Mouse (Mus musculus) CD4-positive helper T cell, adult 2 months (primary cell): ENCODE data around the gene Csnk1e.
A peak's percentile ranks its signal among the peaks of the same experiment; 100 is the strongest.

Experiments used
- DNase-seq: peaks from one replicate; pipeline ENCODE4 v3.0.0-alpha.2; 2012; ENCODE audit warnings: low read depth, missing footprints, low spot score

Csnk1e gene

GRCm38 (mm10) chr15:79395281-79395680 lies 60.1 kb downstream of the Csnk1e start:
- no peak for DNase-seq

- DNase-seq: no peak
These were observed 60.5 kb downstream of the Csnk1e start for GRCm38 (mm10) chr15:79394842-79395241.

GRCm38 (mm10) chr15:79393101-79393500 lies 62.3 kb downstream of the Csnk1e start:
- DNase-seq: no peak

GRCm38 (mm10) chr15:79392527-79392926 lies 62.8 kb downstream of the Csnk1e start:
- no peak for DNase-seq

GRCm38 (mm10) chr15:79391447-79392093 lies 63.8 kb downstream of the Csnk1e start:
- no peak for DNase-seq

GRCm38 (mm10) chr15:79390434-79390833 lies 64.9 kb downstream of the Csnk1e start:
- no peak for DNase-seq

GRCm38 (mm10) chr15:79388171-79388570 lies 67.2 kb downstream of the Csnk1e start:
- no peak for DNase-seq

- no peak for DNase-seq
These were observed 67.8 kb downstream of the Csnk1e start for GRCm38 (mm10) chr15:79387611-79388010.

GRCm38 (mm10) chr15:79387081-79387480 lies 68.3 kb downstream of the Csnk1e start:
- no peak for DNase-seq

- no peak for DNase-seq
These were observed 73.7 kb downstream of the Csnk1e start for GRCm38 (mm10) chr15:79381644-79382043.

GRCm38 (mm10) chr15:79380468-79381444 lies 74.6 kb downstream of the Csnk1e start:
- peak; percentile 73 for DNase-seq

GRCm38 (mm10) chr15:79379658-79380057 lies 75.7 kb downstream of the Csnk1e start:
- no peak for DNase-seq

GRCm38 (mm10) chr15:79378608-79379007 lies 76.8 kb downstream of the Csnk1e start:
- DNase-seq: no peak

- DNase-seq: no peak
These were observed 77.7 kb downstream of the Csnk1e start for GRCm38 (mm10) chr15:79377681-79378080.

GRCm38 (mm10) chr15:79374760-79375159 lies 80.6 kb downstream of the Csnk1e start:
- no peak for DNase-seq

- no peak for DNase-seq
These were observed 85.0 kb downstream of the Csnk1e start for GRCm38 (mm10) chr15:79370281-79370843.

- no peak for DNase-seq
These were observed 85.7 kb downstream of the Csnk1e start for GRCm38 (mm10) chr15:79369452-79370280.

- DNase-seq: no peak
These were observed 86.4 kb downstream of the Csnk1e start for GRCm38 (mm10) chr15:79368861-79369440.

GRCm38 (mm10) chr15:79368313-79368811 lies 87.0 kb downstream of the Csnk1e start:
- DNase-seq: no peak
